Mouse (Mus musculus) ES-Bruce4 (cell line): Measurements from ENCODE around the gene Cand2.

Experiments used
- CTCF ChIP-seq: IDR thresholded peaks from one replicate; pipeline ENCODE4 v1.8.1; 2011; ENCODE audit warnings: low read depth, low read length
- POLR2A ChIP-seq: IDR thresholded peaks from one replicate; pipeline ENCODE4 v1.8.1; 2011; ENCODE audit warnings: low read length; ENCODE audit not compliant: insufficient read depth

- TF ChIP-seq CTCF (no peak), POLR2A (no peak)
Observed at GRCm38 (mm10) chr6:115848598-115849304, 74.4 kb downstream of the Cand2 start.
